Mouse (Mus musculus) left cerebral cortex, adult 6 months (tissue): Measurements from ENCODE around the gene Rab11a. TPM values are rescaled to one million over a fixed set of nuclear protein-coding genes. Genes with fewer than 3 reads are reported as not detected.

ENCODE experiments used
- long read RNA-seq, 2 experiments: library from polyadenylated mRNA; unstranded; transcript quantifications; one replicate each; pipeline ENCODE4 v2.0.0; 2019 to 2020
- polyA plus RNA-seq: library from polyadenylated mRNA; unstranded; fragments of <200 nt; fragmentation: Nextera tagmentation; gene quantifications from 2 replicates; pipeline ENCODE4 v1.2.3, GENCODE M21; 2021

Rab11a gene
- 309 and 368 TPM in 2 replicates for polyA plus RNA-seq
- long read RNA-seq, experiment 1, transcript Rab11a-208 (5 exons, 2,336 nt), result major isoform, 646 of 715 reads
- long read RNA-seq, experiment 1, transcript Rab11a-204 (3 exons, 726 nt), result minor isoform, 11 of 715 reads
- long read RNA-seq, experiment 1, transcript Rab11a-207 (4 exons, 508 nt), result minor isoform, 17 of 715 reads
- long read RNA-seq, experiment 1, partial matches to known transcripts, result 19 of 715 reads
- long read RNA-seq, experiment 1, other reads (novel, unspliced or antisense), result 20 of 715 reads
- long read RNA-seq, experiment 2, transcript Rab11a-208 (5 exons, 2,336 nt), result major isoform, 162 of 205 reads
- long read RNA-seq, experiment 2, partial matches to known transcripts, result 11 of 205 reads
- long read RNA-seq, experiment 2, other reads (novel, unspliced or antisense), result 26 of 205 reads

DNA sequence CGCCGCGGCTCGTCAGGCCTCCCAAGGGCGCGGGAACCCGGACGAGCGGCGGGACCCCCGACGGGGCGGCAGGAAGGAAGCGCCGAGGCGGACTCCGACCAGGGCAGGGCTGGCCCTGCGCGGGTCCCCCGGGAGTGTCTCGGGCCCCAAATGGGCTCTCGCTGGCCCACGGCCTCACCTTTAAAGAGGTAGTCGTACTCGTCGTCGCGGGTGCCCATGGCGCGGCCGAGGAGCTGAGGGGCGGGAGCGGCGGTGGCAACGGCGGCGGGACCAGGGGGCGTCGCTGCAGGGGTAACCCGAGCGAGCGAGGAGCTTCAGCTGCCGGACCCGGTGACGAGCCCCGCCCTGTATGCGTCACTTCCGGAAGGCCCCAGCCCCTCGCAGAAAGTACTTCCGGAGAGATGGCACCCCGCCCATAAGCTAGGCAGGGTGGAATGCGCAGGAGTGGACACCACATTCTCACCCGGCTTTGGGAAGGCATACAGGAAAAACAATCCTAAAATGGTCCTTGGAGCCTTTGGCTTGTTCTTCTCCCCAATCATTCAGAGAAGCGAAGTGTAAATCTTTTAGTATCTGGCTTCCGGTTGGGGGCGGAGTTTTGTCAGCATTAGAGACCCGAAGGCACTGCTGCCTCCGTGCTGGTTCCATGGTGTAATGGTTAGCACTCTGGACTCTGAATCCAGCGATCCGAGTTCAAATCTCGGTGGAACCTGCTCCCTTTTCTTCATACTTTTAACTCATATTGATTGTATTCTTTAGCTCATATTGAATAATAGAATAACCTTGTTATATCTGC lies at the start of gene Rab11a:
Gene Rab11a, minus strand, starts transcription at position 353 of the 796 bp plus-strand sequence.

Other genes with a start within 250 kb of the Rab11a start
- 7.1 and 8.2 TPM in 2 replicates for gene Dennd4a, start 73.6 kb upstream of the Rab11a start, polyA plus RNA-seq
- gene Slc24a1, start 213.8 kb upstream of the Rab11a start, polyA plus RNA-seq, result not detected in 2 replicates
- gene Ints14, start 223.1 kb upstream of the Rab11a start, polyA plus RNA-seq, result 9.9 and 12.2 TPM in 2 replicates